Mouse (Mus musculus) lung, embryonic 14.5 days (tissue): ENCODE measurements around the gene Exoc6b. TPM values are rescaled to one million over a fixed set of nuclear protein-coding genes. Genes with fewer than 3 reads are reported as not detected.

Source experiments
- ATAC-seq: fragments of 200-750 bp; cut with Nextera tagmentation; 2 replicates; pipeline ENCODE4 v1.8.0; 2017; ENCODE audit warnings: mild to moderate bottlenecking, moderate TSS enrichment, moderate library complexity; ENCODE audit not compliant: insufficient read depth
- DNase-seq: peaks from one replicate; pipeline ENCODE4 v3.0.0-alpha.2; 2015
- H3K27ac ChIP-seq: fragments of 300-500 bp; sonication (generic); 2 replicates; pipeline ENCODE4 v1.5.1; 2014; ENCODE audit warnings: low read depth, mild to moderate bottlenecking, moderate library complexity
- H3K27me3 ChIP-seq: fragments of 300-500 bp; sonication (generic); 2 replicates; pipeline ENCODE4 v1.6.1; 2014; ENCODE audit warnings: low read length, control low read depth; ENCODE audit not compliant: insufficient read depth
- H3K36me3 ChIP-seq: fragments of 300-500 bp; sonication (generic); 2 replicates; pipeline ENCODE4 v1.6.1; 2014; ENCODE audit warnings: control low read depth; ENCODE audit not compliant: insufficient read depth
- H3K4me1 ChIP-seq: fragments of 300-500 bp; sonication (generic); 2 replicates; pipeline ENCODE4 v1.6.1; 2014; ENCODE audit warnings: antibody characterized with exemption, control low read depth; ENCODE audit not compliant: insufficient read depth
- H3K4me2 ChIP-seq: fragments of 300-500 bp; sonication (generic); 2 replicates; pipeline ENCODE4 v1.6.1; 2014; ENCODE audit warnings: mild to moderate bottlenecking
- H3K4me3 ChIP-seq: fragments of 300-500 bp; sonication (generic); 2 replicates; pipeline ENCODE4 v1.5.1; 2014; ENCODE audit warnings: low read depth, low read length
- H3K9ac ChIP-seq: fragments of 300-500 bp; sonication (generic); 2 replicates; pipeline ENCODE4 v1.6.1; 2014
- H3K9me3 ChIP-seq: fragments of 300-500 bp; sonication (generic); 2 replicates; pipeline ENCODE4 v1.6.1; 2016; ENCODE audit warnings: low read depth, low read length, control low read depth
- CTCF ChIP-seq: IDR thresholded peaks from 2 replicates; pipeline ENCODE4 v1.5.1; 2016; ENCODE audit warnings: antibody characterized with exemption, low read depth
- WGBS: fragments of 180-500 bp; shearing (Covaris S2); extraction: QIAGEN DNeasy Blood & Tissue Kit; methylation state at CpG from one replicate; pipeline ENCODE4 v1.1.7; 2014; 5-methylcytosine and 5-hydroxymethylcytosine counted together
- polyA plus RNA-seq: library from polyadenylated mRNA; unstranded; fragments of >200 nt; fragmentation: Nextera tagmentation; extraction: Ambion mirVana; gene quantifications from 2 replicates; pipeline ENCODE4 v1.2.1, GENCODE M21; 2014

The Exoc6b gene
- polyA plus RNA-seq, 1 experiment from 2014 or later: 40.4 TPM

DNA sequence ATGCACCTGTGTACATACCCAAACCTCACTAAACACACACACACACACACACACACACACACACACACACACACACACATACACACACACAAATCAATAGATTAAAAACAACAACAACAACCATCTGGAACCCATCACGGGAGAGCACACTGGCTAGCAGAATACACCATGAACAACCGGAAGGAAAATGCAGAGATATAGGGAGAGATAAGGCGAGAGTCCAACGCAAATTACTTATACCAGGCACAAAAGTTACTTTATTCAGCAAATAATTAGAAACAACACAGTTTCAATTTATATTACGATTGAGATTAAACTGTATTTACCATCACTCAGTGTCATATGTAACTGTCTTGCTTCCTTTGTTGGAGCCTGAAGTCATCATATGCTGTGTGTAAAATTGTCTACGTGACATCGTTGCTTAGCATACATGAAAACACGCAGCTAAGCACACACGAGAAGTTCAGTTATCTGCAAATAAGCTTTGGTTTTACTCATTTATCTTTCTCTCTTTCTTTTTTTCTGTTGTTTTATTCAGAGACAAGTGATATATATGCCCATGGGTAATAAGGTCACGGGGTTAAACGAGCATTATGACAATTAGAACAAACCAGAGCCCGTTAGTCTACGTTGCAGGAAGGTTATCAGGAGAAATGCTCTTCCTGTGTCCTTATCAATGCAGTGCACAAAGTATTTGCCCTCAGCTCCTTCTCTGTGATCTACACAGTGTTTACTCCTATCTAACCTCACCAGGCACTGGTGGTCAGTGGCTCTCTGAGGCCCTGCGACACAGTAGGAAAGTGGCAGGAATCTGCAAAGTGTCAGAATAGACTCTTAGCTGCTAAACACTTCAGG is 186.4 kb downstream of the Exoc6b start:
- no peak overlapping the region for H3K4me3 ChIP-seq
- no peak overlapping the region for H3K9ac ChIP-seq
- no peak for TF ChIP-seq CTCF
- H3K4me1 ChIP-seq: peaks cover 9% of the 10 kb centered on the region; the same call in 1 of the 2 replicates
- no peaks in the 10 kb centered on the region for H3K36me3 ChIP-seq
- no peaks in the 10 kb centered on the region for H3K27me3 ChIP-seq
- H3K27ac ChIP-seq: no peak overlapping the region
- peak; percentile 71; the same call in 1 of the 2 replicates for ATAC-seq
- DNase-seq: peak; percentile 26
- no peak overlapping the region for H3K4me2 ChIP-seq
- WGBS: 36% methylated on average over 14 of the region's 14 CpGs
- no peaks in the 10 kb centered on the region for H3K9me3 ChIP-seq

DNA sequence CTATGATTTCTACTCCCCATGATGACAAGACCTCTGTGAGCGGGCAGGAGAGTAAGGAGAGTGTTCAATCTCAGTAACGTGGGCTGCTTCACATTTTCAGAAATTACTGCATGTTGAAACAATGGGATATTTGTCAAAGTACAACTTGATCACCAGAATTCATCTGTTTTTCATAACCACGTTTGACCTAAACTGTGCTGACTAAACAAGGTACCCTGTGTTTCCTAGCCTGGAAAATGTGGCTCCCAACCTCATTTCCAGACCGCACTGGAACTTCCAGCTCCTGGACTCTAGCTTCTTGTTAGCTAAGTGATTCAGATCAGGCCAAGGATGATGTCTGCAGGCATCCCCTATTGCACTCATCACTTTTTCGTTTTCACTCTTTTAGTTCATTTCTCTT is 193.4 kb downstream of the Exoc6b start:
- Histone ChIP-seq H3K27me3 (no peaks in the 10 kb centered on the region), H3K36me3 (no peaks in the 10 kb centered on the region), H3K9ac (no peak overlapping the region), H3K27ac (no peak overlapping the region), H3K4me3 (no peak overlapping the region), H3K4me1 (no peaks in the 10 kb centered on the region), H3K9me3 (no peaks in the 10 kb centered on the region), H3K4me2 (no peak overlapping the region)
- no peak for DNase-seq
- WGBS: 75% methylated on average over 5 of the region's 5 CpGs
- TF ChIP-seq CTCF: no peak
- no peak for ATAC-seq

DNA sequence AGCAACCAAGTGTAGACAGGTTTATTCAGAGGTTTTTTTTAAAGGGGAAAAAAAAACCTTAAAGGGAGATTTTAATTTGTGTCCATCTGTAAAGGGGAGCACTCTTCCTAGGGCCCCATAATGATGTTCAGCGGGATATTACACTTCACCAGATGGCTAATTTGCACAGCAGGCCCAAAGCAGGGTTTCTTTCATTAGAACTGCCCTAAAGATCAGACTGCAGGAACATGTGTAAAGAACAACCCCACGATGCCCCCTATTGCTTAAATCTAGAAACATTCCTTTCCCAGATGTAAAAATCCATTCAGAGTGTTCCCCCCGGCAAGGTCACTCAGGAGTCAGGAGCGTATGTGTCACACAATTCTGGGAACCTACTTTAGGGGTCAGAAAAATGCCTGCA is 202.2 kb downstream of the Exoc6b start:
- Histone ChIP-seq H3K4me1 (0 out of 2 replicates have a peak, but pooled peaks cover 3% of the 10 kb centered on the region), H3K9ac (no peak overlapping the region), H3K4me3 (no peak overlapping the region), H3K4me2 (no peak overlapping the region), H3K36me3 (no peaks in the 10 kb centered on the region), H3K9me3 (no peaks in the 10 kb centered on the region), H3K27ac (no peak overlapping the region), H3K27me3 (no peaks in the 10 kb centered on the region)
- no peak for ATAC-seq
- DNase-seq: peak; percentile 37
- TF ChIP-seq CTCF: no peak
- WGBS: 25% methylated on average over 4 of the region's 4 CpGs

DNA sequence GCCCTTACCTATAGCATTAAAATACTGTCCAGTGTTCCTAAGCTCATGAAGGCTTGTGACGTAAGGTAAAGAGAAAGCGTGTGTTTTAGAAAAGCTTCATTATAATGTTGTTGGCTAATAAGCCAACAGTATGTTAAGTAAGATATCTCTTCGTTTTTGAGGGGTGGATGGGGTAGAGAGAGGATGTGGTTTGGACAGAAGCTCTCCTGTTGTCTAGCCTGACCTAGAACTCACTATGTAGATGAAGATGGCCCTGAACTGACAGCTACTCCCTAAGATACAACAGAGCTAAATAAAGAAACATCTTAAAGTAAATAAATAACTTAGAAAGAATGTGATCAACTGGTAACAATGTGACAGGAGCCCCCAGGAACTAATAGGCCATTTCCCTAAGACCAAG is 204.7 kb downstream of the Exoc6b start:
- 75% methylated on average over 3 of the region's 3 CpGs for WGBS
- 0 out of 2 replicates have a peak, but pooled peaks cover 3% of the 10 kb centered on the region for H3K4me1 ChIP-seq
- no peak overlapping the region for H3K4me3 ChIP-seq
- H3K36me3 ChIP-seq: 0 out of 2 replicates have a peak, but pooled peaks cover 4% of the 10 kb centered on the region
- H3K9me3 ChIP-seq: no peaks in the 10 kb centered on the region
- no peak overlapping the region for H3K27ac ChIP-seq
- H3K4me2 ChIP-seq: no peak overlapping the region
- no peak for DNase-seq
- no peaks in the 10 kb centered on the region for H3K27me3 ChIP-seq
- ATAC-seq: no peak
- no peak for TF ChIP-seq CTCF
- no peak overlapping the region for H3K9ac ChIP-seq

DNA sequence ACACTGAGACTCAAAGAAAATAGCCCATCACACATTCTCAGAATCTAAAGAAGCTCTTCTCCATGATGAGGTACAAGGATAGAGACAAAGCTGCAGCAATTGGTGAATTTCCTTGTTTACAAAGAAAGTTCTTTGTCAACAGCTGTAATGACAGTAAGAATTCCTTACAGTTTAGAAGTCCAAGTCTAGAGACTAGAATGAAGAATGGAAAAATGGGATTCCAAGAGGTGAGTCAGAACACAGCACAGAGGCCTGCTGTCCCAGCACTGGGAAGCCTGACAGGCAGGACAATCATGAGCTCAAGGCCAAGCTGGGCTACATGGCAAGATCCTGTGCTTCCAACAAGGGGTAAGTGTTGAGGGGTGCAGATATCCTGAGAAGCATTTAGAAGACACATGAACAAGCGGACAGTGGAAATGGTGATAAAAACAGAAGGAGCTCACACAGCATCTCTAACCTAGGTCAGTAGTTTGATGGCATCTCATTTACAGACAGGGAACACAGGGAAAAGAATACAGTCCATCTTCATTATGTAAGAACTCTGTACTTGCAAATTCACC is 205.4 kb downstream of the Exoc6b start:
- no peak for TF ChIP-seq CTCF
- H3K9me3 ChIP-seq: no peaks in the 10 kb centered on the region
- no peak overlapping the region for H3K9ac ChIP-seq
- 0 out of 2 replicates have a peak, but pooled peaks cover 4% of the 10 kb centered on the region for H3K36me3 ChIP-seq
- H3K4me1 ChIP-seq: 0 out of 2 replicates have a peak, but pooled peaks cover 3% of the 10 kb centered on the region
- H3K27ac ChIP-seq: no peak overlapping the region
- no peaks in the 10 kb centered on the region for H3K27me3 ChIP-seq
- H3K4me3 ChIP-seq: no peak overlapping the region
- no peak overlapping the region for H3K4me2 ChIP-seq
- ATAC-seq: no peak
- DNase-seq: no peak
- WGBS: 83% methylated on average over 1 of the region's 1 CpGs

DNA sequence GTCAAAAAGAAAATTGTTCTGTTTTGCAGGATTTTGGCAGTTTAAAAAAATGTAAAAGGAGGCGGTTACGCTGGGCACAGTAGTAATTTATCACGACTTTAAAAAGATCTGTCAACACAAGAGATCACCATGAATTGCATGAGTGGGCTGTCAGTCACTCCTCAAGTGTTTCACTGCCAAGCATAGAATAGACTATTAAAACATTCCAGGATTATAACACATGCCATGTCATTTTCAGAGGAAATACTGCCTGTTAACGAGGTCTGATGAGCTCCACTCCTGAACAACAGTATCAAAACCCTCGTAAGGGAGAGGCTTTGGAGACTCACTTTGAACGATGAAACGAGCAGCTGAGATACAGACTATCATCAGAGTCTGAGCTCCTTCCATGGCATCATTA is 223.6 kb downstream of the Exoc6b start:
- 0 out of 2 replicates have a peak, but pooled peaks cover 3% of the 10 kb centered on the region for H3K36me3 ChIP-seq
- WGBS: 57% methylated on average over 7 of the region's 7 CpGs
- no peaks in the 10 kb centered on the region for H3K9me3 ChIP-seq
- no peak for ATAC-seq
- no peak overlapping the region for H3K4me2 ChIP-seq
- H3K27me3 ChIP-seq: no peaks in the 10 kb centered on the region
- no peak overlapping the region for H3K9ac ChIP-seq
- DNase-seq: no peak
- no peak overlapping the region for H3K4me3 ChIP-seq
- no peak for TF ChIP-seq CTCF
- no peaks in the 10 kb centered on the region for H3K4me1 ChIP-seq
- H3K27ac ChIP-seq: no peak overlapping the region

DNA sequence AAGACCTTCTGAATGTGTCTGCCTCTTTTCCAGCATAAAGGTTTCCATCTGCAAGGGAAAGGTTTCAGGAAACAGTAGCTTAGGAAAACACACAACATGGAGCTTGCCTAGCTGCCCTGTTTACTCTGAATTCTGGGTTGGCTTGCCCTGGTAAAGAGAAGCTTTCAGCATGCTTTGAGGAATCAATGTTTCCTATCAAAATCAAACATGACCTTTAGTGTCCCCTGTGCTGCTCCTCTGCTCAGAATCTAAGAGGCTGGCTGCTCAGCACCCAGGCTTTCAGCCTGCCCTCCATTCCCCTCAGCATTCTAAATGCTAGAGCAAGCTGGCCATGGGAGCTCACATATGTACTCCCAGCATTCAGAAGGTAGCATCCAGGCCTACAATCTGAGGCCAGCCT is 228.2 kb downstream of the Exoc6b start:
- no peaks in the 10 kb centered on the region for H3K36me3 ChIP-seq
- no peak overlapping the region for H3K4me2 ChIP-seq
- no peaks in the 10 kb centered on the region for H3K9me3 ChIP-seq
- no peak overlapping the region for H3K27ac ChIP-seq
- ATAC-seq (no peak), DNase-seq (no peak)
- H3K4me3 ChIP-seq: no peak overlapping the region
- H3K4me1 ChIP-seq: no peaks in the 10 kb centered on the region
- H3K27me3 ChIP-seq: no peaks in the 10 kb centered on the region
- H3K9ac ChIP-seq: no peak overlapping the region
- no peak for TF ChIP-seq CTCF
